Mouse (Mus musculus): ENCODE results near the gene Dock2. TPM values are rescaled to one million over a fixed set of nuclear protein-coding genes. Genes with fewer than 3 reads are reported as not detected.

The Dock2 gene
- total and polyA plus RNA-seq, 3 experiments: 79.6 to 151 (median 133) TPM

- no peak for TF ChIP-seq PAX5 (IDR thresholded peaks at IDR 0.05; ENCODE audit: low read length)
- no peak for TF ChIP-seq RAD21 (IDR thresholded peaks at IDR 0.05; ENCODE audit: low read depth, low read length)
- TF ChIP-seq TCF12 (IDR thresholded peaks at IDR 0.05; ENCODE audit: low read depth, low read length): peak; percentile 59; the same call in 1 of the 2 replicates
- TF ChIP-seq BHLHE40 (IDR thresholded peaks at IDR 0.05; ENCODE audit: low read depth, low read length): peak; percentile 76
- TF ChIP-seq ZKSCAN1 (IDR thresholded peaks at IDR 0.05; ENCODE audit: borderline replicate concordance, low read depth, low read length): no peak
- TF ChIP-seq MAFK (IDR thresholded peaks at IDR 0.05; ENCODE audit: insufficient replicate concordance, low read length): 0 out of 2 replicates have a peak, but pooled peaks have one; percentile 49
- peak; percentile 88 for TF ChIP-seq CHD2 (IDR thresholded peaks at IDR 0.05; ENCODE audit: low read length)
- TF ChIP-seq MEF2A (IDR thresholded peaks at IDR 0.05; ENCODE audit: borderline replicate concordance, low read depth, low read length): peak; percentile 99
- no peak for TF ChIP-seq POLR2AphosphoS2 (IDR thresholded peaks at IDR 0.05; ENCODE audit: low read depth, low read length)
- 0 out of 2 replicates have a peak, but pooled peaks have one; percentile 42 for TF ChIP-seq MAX (IDR thresholded peaks at IDR 0.05; ENCODE audit: low read length)
- no peak for TF ChIP-seq USF2 (conservative IDR thresholded peaks at IDR 0.05; ENCODE audit: low read depth, low read length)
These were observed 439.9 kb downstream of the Dock2 start (continued) for GRCm38 (mm10) chr11:34343742-34344307.

GRCm38 (mm10) chr11:34339693-34340092 lies 444.0 kb downstream of the Dock2 start:
- dilution Hi-C loops (cut with MboI; ENCODE audit: extremely low pct_ligation_motif_present, extremely low pct_unique_long_range_greater_than_20kb, low sequenced_read_pairs): no loop called here
- Histone ChIP-seq H3K27ac (ENCODE audit: insufficient read depth, low read depth) (no peak overlapping the region), H3K36me3 (replicated peaks in 1 of 2; ENCODE audit: control insufficient read depth in 1 of 2, insufficient read depth in 1 of 2, low read length in 1 of 2) (peaks cover 32 to 84% of the 10 kb centered on the region in 2 experiments), H3K9ac (ENCODE audit: insufficient read depth, low read depth) (no peak overlapping the region), H3K4me1 (ENCODE audit: control insufficient read depth in 1 of 2, insufficient read depth in 2 of 2) (peaks cover 25 to 46% of the 10 kb centered on the region in 2 experiments), H3K4me2 (ENCODE audit: insufficient read depth, low read depth, poor library complexity, severe bottlenecking) (no peak overlapping the region), H3K9me3 (replicated peaks; ENCODE audit: low read length) (peaks cover 2% of the 10 kb centered on the region), H3K79me2 (replicated peaks; ENCODE audit: control insufficient read depth, extremely low read depth, insufficient read depth, poor library complexity, severe bottlenecking) (no peaks in the 10 kb centered on the region), H3K27me3 (replicated peaks) (no peaks in the 10 kb centered on the region), H3K4me3 (replicated peaks in 1 of 3; ENCODE audit: low read depth in 2 of 3, low read length in 2 of 3, poor library complexity in 1 of 3) (no peak overlapping the region)
- in situ Hi-C loops (cut with MboI; ENCODE audit: low pct_ligation_motif_present, low pct_unique_long_range_greater_than_20kb, low sequenced_read_pairs): no loop called here
- DNase-seq (ENCODE audit: extremely low read depth): no peak
- TF ChIP-seq IRF4 (IDR thresholded peaks at IDR 0.05; ENCODE audit: low read depth, low read length) (peak; percentile 82), BHLHE40 (IDR thresholded peaks at IDR 0.05; ENCODE audit: low read depth, low read length) (peak; percentile 38; the same call in 1 of the 2 replicates), CHD1 (IDR thresholded peaks at IDR 0.05; ENCODE audit: low read depth, low read length) (peak; percentile 96), CHD2 (IDR thresholded peaks at IDR 0.05; ENCODE audit: low read length) (no peak)

GRCm38 (mm10) chr11:34337907-34338306 lies 445.8 kb downstream of the Dock2 start:
- dilution Hi-C loops (cut with MboI; ENCODE audit: extremely low pct_ligation_motif_present, extremely low pct_unique_long_range_greater_than_20kb, low sequenced_read_pairs): no loop called here
- Histone ChIP-seq H3K27ac (ENCODE audit: insufficient read depth, low read depth) (no peak overlapping the region), H3K27me3 (replicated peaks) (no peaks in the 10 kb centered on the region), H3K4me3 (replicated peaks in 1 of 3; ENCODE audit: low read depth in 2 of 3, low read length in 2 of 3, poor library complexity in 1 of 3) (no peak overlapping the region), H3K4me2 (ENCODE audit: insufficient read depth, low read depth, poor library complexity, severe bottlenecking) (no peak overlapping the region), H3K9me3 (replicated peaks; ENCODE audit: low read length) (peaks cover 2% of the 10 kb centered on the region), H3K79me2 (replicated peaks; ENCODE audit: control insufficient read depth, extremely low read depth, insufficient read depth, poor library complexity, severe bottlenecking) (no peaks in the 10 kb centered on the region), H3K9ac (ENCODE audit: insufficient read depth, low read depth) (no peak overlapping the region), H3K4me1 (ENCODE audit: control insufficient read depth in 1 of 2, insufficient read depth in 2 of 2) (peaks cover 10 to 28% of the 10 kb centered on the region in 2 experiments), H3K36me3 (replicated peaks in 1 of 2; ENCODE audit: control insufficient read depth in 1 of 2, insufficient read depth in 1 of 2, low read length in 1 of 2) (peaks cover 32 to 89% of the 10 kb centered on the region in 2 experiments)
- peak; percentile 48 for DNase-seq (ENCODE audit: extremely low read depth)
- TF ChIP-seq MAFK (IDR thresholded peaks at IDR 0.05; ENCODE audit: insufficient replicate concordance, low read length) (no peak), CTCF (conservative IDR thresholded peaks at IDR 0.05 in 1 of 2, IDR thresholded peaks at IDR 0.05 in 1 of 2; ENCODE audit: low read depth in 2 of 2, low read length in 2 of 2) (peak; percentile 59 to 61), ZKSCAN1 (IDR thresholded peaks at IDR 0.05; ENCODE audit: borderline replicate concordance, low read depth, low read length) (peak; percentile 82), RAD21 (IDR thresholded peaks at IDR 0.05; ENCODE audit: low read depth, low read length) (peak; percentile 27), ZNF384 (IDR thresholded peaks at IDR 0.05; ENCODE audit: low read depth, low read length) (no peak)
- in situ Hi-C loops (cut with MboI; ENCODE audit: low pct_ligation_motif_present, low pct_unique_long_range_greater_than_20kb, low sequenced_read_pairs): no loop called here
